Mouse (Mus musculus): ENCODE results near the gene Pex26.

DNA sequence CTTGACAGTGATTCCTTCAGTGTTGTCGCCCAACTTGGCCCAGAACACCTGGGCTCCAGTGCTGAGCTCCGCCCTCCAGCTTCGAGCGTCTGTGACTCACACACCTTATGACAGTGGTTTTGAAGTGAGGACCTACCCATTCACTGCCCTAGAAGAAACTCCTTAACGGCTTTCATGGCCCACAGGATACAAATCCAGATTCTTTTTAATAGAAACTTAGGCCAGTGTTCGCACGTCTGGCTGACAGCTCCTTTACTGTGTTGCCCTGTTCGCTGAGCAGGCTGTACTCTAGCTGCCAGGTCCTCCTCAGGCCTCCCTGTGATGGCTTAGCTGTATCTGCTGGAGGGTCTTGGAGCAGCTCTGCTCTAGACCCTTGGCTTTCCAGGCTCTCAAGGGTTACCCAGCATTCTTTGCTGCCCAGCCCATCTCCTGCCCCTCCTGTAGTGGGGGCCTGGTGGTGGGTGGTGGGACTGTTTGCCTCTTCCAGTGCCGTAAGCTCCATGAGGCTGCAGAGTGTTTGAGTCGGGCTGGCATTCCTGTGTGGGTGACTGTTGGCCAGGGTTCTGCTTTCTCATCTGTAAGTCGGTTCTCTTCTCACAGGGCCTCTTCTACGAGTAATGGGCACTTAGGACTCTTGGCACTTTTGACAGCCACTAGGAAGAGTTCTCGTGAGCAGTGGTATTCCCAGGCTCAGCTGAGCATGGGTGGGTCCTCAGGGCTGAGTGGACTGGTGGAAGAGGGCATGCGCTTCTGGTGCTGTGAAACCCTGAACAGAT lies 11.7 kb downstream of the Pex26 start:
- TF ChIP-seq POLR2A (IDR thresholded peaks at IDR 0.05; ENCODE audit: borderline replicate concordance, extremely low read depth, low read depth, low read length) (no peak), CTCF (IDR thresholded peaks at IDR 0.05; ENCODE audit: insufficient read depth, low read length) (no peak)

All from lung, adult 2 months (tissue).